Mouse (Mus musculus): ENCODE data around the gene Dhrs1.

Gene Dhrs1

GRCm38 (mm10) chr14:55763166-55763565 lies 17.7 kb upstream of the Dhrs1 start:
- peak; percentile 42 to 62 for DNase-seq (ENCODE audit: low spot score in 2 of 2)

DNA sequence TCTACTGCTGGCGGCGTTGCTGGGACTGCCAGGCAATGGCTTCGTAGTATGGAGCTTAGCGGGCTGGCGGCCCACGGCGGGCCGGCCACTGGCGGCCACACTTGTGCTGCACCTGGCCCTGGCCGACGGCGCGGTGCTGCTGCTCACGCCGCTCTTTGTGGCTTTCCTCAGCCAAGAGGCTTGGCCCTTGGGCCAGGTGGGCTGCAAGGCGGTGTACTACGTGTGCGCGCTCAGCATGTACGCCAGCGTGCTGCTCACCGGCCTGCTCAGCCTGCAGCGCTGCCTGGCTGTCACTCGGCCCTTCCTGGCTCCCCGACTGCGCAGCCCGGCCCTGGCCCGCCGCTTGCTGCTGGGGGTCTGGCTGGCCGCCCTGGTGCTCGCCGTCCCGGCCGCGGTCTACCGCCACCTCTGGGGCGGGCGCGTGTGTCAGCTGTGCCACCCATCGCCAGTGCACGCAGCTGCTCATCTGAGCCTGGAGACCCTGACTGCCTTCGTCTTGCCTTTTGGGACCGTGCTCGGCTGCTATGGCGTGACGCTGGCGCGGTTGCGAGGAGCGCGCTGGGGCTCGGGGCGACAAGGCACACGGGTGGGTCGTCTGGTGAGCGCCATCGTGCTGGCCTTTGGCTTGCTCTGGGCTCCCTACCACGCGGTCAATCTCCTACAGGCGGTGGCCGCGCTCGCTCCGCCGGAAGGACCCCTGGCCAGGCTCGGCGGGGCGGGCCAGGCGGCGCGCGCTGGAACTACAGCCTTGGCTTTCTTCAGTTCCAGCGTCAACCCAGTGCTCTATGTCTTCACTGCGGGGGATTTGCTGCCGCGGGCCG lies 16.7 kb upstream of the Dhrs1 start:
- DNase-seq (ENCODE audit: low spot score in 2 of 2), result peak; percentile 32 to 36

GRCm38 (mm10) chr14:55761163-55761562 lies 15.7 kb upstream of the Dhrs1 start, which contains the start of gene Ltb4r2:
Gene Ltb4r2 (plus strand): TSS chr14:55761428.
- no peak for DNase-seq (ENCODE audit: low spot score in 2 of 2)

- DNase-seq (ENCODE audit: low spot score in 2 of 2), result peak; percentile 73 to 84
Observed at GRCm38 (mm10) chr14:55760156-55760555, 14.7 kb upstream of the Dhrs1 start.

GRCm38 (mm10) chr14:55758363-55758784 lies 12.9 kb upstream of the Dhrs1 start, which contains the start of gene Cideb:
Gene Cideb (minus strand): TSS chr14:55758458.
- DNase-seq (ENCODE audit: low spot score in 2 of 2), result peak in 1 of 2 experiments; percentile 38

GRCm38 (mm10) chr14:55757566-55757965 lies 12.1 kb upstream of the Dhrs1 start:
- DNase-seq (ENCODE audit: low spot score in 2 of 2), result no peak

GRCm38 (mm10) chr14:55747051-55747847 lies 1.8 kb upstream of the Dhrs1 start:
- no peak for DNase-seq (ENCODE audit: low spot score in 2 of 2)

GRCm38 (mm10) chr14:55745861-55746237 lies 359 bp upstream of the Dhrs1 start:
- no peak for DNase-seq (ENCODE audit: low spot score in 2 of 2)

GRCm38 (mm10) chr14:55743711-55744110 lies 1.8 kb downstream of the Dhrs1 start:
- peak; percentile 70 to 88 for DNase-seq (ENCODE audit: low spot score in 2 of 2)

GRCm38 (mm10) chr14:55737086-55737687 lies 8.3 kb downstream of the Dhrs1 start:
- no peak for DNase-seq (ENCODE audit: low spot score in 2 of 2)

DNA sequence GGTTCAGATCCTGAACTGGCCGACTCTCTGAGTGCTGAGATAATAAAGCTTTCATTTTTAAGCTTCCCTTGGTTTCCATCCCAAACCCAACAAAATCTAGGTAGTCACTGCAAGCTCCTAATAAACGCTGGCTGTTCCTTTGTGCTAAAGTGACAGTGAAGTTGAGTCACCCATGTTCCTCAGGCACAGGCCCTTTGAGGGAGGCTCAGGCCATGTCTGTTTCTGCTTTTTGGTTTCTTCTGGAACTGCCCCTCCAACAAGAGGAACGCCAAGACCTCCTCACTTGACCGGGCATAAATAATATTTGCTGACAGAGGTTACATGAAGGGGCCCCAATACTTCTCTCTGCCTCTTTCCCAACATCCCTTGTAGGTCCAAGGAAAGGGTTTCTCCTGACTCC lies 9.7 kb downstream of the Dhrs1 start:
- DNase-seq (ENCODE audit: low spot score in 2 of 2), result no peak

GRCm38 (mm10) chr14:55735334-55735733 lies 10.2 kb downstream of the Dhrs1 start:
- DNase-seq (ENCODE audit: low spot score in 2 of 2), result no peak

DNA sequence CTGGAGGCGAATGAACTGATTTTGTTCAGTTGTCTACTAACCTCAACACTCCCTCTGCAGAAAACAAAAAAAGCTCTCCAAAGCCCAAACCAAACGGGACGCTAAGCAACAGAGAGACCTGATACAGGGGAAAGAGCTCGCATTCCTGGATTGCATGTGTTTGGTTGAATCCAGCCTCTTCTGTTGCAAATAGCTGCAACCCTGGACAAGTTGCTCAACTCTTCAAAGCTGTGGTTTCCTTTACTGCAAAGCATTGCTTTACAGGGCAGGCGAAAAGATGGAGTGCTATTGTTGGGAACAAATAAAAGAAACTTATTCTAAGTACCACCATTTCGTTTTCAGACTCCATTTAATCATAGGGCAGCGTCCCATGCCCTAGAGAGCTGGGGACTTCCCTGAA lies 10.6 kb downstream of the Dhrs1 start:
- no peak for DNase-seq (ENCODE audit: low spot score in 2 of 2)

- no peak for DNase-seq (ENCODE audit: low spot score in 2 of 2)
Observed at GRCm38 (mm10) chr14:55733889-55734288, 11.6 kb downstream of the Dhrs1 start.

DNA sequence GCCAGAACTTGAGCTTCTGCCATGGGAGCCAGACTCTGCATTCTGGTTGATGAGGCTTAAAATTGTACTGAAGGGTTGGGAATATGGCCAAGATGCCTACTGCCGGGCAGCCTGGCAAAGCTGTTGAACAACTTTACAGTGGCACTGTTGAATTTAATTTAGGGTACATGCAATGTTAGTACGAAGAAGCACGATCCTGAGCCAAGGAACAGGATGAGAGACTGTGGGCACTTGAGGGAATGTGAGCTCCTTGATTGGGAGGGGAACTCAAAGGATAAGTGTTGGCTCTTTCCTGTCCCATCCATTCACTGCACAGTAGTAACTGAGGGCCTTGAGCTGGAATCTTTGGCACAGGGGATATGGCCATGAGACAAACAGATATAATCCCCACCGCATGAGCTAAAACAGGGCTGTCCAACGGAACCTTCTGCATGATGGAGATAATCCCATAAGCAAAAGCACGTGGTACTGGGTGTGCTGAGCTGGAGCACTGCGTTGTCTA lies 14.9 kb downstream of the Dhrs1 start:
- DNase-seq (ENCODE audit: low spot score in 2 of 2), result no peak

DNA sequence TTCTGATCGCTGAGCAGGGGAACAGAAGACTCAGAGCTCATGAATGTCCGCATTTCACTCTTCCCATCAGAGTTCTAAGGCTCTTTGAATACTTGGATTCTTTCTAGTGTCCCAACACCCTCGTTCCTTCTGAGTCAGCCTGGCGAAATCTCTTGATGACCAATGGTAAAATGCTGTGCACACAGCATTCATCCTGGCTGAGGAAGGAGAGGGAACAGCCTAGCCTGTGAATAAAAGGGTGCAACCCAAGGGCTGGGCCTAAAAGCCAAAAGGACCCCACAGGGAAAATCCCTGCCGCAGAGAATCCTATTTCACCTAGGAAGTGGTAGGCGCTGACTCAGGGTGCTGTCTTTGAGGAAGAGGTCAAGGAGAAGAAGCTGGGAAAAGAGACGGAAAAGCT lies 15.4 kb downstream of the Dhrs1 start:
- DNase-seq (ENCODE audit: low spot score in 2 of 2), result no peak

DNA sequence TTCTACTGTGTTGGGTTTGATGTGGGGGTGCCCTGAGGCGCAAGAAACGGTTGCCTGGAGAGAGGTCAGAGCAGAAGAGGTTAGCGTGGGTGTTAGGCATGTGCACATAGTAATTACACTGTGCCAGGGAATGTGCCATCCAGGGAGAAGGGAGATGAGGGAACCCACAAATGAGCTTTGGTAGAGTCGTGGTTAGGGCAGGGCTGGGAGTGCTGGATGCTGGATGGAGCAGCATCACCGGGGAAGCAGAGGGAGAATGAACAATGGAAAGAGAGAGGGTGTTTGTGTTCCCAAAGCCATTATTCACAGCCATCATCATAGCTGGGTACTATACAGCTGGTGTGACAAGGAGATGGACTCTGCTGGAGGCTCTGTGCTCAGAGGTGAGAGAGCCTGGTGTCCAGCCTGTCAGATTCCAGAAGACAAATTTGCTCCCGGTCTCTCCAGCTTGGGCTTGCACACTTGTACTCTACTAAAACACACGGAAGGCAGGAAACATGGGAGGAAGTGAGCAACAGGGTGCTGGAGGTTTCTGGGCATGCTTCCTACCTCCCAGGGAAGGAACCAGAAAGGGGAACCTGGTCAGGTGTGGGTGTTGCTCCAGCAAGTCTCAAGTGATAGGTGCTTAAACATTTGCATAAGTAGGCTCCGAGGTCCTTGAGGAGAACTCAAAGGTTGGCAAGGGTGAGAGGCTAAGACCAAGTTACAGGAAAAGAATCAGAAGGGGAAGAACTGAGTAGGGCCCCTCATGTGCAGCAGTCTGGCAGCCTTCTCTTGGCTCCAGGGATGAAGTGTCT lies 17.4 kb downstream of the Dhrs1 start:
- DNase-seq (ENCODE audit: low spot score in 2 of 2), result no peak

DNA sequence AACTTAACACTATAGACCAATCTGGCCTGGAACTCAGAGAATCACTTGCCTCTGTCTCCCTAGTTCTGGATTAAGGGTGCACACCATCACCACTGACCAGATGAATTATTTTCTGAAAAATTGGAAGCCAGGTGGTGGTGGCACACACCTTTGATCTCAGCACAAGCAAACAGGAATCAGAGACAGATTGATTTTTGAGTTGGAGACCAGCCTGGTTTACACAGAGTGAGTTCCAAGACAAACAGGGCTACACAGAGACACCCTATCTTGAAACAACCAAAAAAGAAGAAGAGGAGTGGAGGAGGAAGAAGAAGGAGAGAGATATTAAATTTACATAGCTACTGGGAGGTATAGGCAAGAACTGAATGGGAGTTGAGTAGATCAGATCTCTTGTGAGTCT lies 19.2 kb downstream of the Dhrs1 start:
- no peak for DNase-seq (ENCODE audit: low spot score in 2 of 2)

DNA sequence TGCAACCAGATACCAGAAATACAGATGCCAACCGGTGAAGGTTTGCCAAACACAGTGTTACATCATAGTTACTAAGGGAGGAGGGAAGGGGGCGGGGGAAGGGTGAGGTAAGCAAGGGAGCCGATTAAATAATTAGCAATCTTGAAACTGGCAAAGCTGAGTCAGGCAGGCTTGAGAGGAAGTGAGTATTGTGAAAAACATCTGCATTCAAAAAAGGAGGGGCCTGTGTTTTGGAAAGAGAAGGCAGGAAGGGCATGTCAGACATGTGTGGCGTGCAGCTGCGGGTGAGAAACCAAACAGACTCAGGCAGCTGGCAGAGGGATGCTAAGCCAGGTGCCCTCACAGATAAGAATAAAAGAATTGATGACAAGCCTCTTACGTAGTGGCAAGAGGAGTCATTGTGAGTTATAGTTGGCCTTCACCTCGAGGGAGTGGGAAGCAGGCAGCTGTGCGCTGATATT lies 21.0 kb downstream of the Dhrs1 start:
- peak; percentile 68 to 75 for DNase-seq (ENCODE audit: low spot score in 2 of 2)

DNA sequence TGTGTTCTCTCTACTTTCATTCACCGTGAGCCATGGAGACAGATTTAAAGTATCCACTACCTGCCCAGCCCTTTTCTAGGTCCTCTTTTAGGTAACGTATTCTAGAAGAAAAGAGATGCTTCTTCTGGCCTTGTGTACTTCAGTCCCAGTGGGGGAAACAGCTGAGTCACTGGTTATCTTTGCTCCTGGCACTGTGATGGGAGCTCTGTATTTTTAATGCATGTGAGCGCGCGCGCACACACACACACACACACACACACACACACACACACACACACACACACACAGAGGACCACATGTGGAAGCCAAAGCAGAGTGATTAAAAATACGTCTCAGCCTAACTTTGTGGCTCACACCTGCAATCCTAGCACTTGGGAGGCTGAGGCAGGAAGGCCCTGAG lies 22.1 kb downstream of the Dhrs1 start:
- no peak for DNase-seq (ENCODE audit: low spot score in 2 of 2)

GRCm38 (mm10) chr14:55722438-55722945 lies 23.0 kb downstream of the Dhrs1 start:
- DNase-seq (ENCODE audit: low spot score in 2 of 2), result no peak

All from heart, adult 9 months (tissue).